Comparison of ENCODE assay signal across 10 mouse cellular contexts in the genomic region with DNA sequence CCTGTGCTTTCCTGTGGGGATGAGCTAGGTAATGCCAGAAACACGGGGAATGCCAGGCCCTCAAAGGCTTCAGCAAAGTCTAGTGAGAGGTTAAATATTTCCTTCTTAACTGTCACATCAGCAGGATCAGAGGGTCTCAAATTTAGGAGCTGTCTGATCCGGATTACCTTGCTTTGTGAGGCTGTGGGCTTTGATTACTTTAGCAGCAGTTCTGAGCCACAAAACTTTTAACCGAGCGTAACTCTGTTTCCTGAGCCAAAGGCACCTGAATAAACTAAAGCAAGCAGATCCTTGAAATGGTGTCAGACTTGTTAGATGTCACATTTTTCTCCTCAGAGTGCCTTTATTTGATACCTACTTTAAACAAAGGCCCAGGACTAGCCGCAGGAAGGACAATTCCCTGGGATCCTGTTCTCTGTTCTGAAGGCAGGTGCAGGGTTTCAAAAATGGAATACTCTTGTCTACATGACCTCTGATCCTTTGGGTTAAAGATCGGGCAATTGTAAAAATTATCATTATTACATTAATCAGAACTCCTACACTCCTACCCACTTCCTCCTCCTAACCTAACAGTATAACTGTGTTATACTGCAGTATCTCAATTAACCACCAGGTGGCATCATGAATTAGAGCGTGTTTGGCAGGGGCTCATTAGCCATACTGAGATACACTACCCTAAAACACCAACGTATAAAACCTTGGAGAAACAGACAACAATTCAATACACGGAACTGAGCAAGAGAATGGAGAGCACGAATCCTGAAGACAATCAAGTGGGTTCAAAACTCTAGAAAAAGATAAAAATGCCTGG.
DNase-seq lines count a peak whose midpoint lies in the region; ATAC-seq and TF ChIP-seq lines count a peak whose summit lies in the region.
"Had no signal": no experiment of that assay in that cellular context is flagged by ENCODE, and none has a peak within 500 bp of the region (broad histone marks: within the 10 kb centered on the region; RNA-seq: fewer than 3 reads in every experiment).

No protein-coding gene starts in this region.

- H3K4me1 ChIP-seq in heart, embryonic 10.5 days = no peaks in the 10 kb centered on the region
- no peaks in the 10 kb centered on the region for H3K4me1 ChIP-seq in heart, embryonic 12.5 days (replicated peaks)
- H3K4me1 ChIP-seq in limb, embryonic 14.5 days (ENCODE audit: control insufficient read depth, insufficient read depth, low read length) = 0 out of 2 replicates have a peak, but pooled peaks cover 3% of the 10 kb centered on the region
- no peaks in the 10 kb centered on the region for H3K4me1 ChIP-seq in neural tube, embryonic 14.5 days (ENCODE audit: control insufficient read depth, insufficient read depth, low read length)
- H3K4me1 ChIP-seq: embryonic facial prominence, embryonic 15.5 days; megakaryocyte, embryonic 14.5 days had no signal

- no peaks in the 10 kb centered on the region for H3K9me3 ChIP-seq in heart, embryonic 10.5 days
- H3K9me3 ChIP-seq in heart, embryonic 12.5 days (replicated peaks) = no peaks in the 10 kb centered on the region
- H3K9me3 ChIP-seq in limb, embryonic 14.5 days (ENCODE audit: control insufficient read depth, low read length) = no peaks in the 10 kb centered on the region
- no peaks in the 10 kb centered on the region for H3K9me3 ChIP-seq in neural tube, embryonic 14.5 days (ENCODE audit: control insufficient read depth, low read length)
- H3K9me3 ChIP-seq: embryonic facial prominence, embryonic 15.5 days; megakaryocyte, embryonic 14.5 days had no signal

- 46% methylated on average over 10 of the region's 10 CpGs for WGBS in heart, embryonic 10.5 days
- 47% methylated on average over 10 of the region's 10 CpGs for WGBS in heart, embryonic 12.5 days
- WGBS in limb, embryonic 14.5 days = 27% methylated on average over 10 of the region's 10 CpGs
- 43% methylated on average over 10 of the region's 10 CpGs for WGBS in neural tube, embryonic 14.5 days

- no peaks in the 10 kb centered on the region for H3K27me3 ChIP-seq in heart, embryonic 10.5 days (ENCODE audit: insufficient read depth, poor library complexity, severe bottlenecking)
- no peaks in the 10 kb centered on the region for H3K27me3 ChIP-seq in heart, embryonic 12.5 days (replicated peaks)
- H3K27me3 ChIP-seq in limb, embryonic 14.5 days (ENCODE audit: control insufficient read depth, insufficient read depth, low read length) = no peaks in the 10 kb centered on the region
- no peaks in the 10 kb centered on the region for H3K27me3 ChIP-seq in neural tube, embryonic 14.5 days (ENCODE audit: control insufficient read depth, insufficient read depth, low read length)
- H3K27me3 ChIP-seq: embryonic facial prominence, embryonic 15.5 days; megakaryocyte, embryonic 14.5 days had no signal

- ATAC-seq in heart, embryonic 12.5 days (ENCODE audit: insufficient number of reproducible peaks, low FRiP score) = peak; percentile 36; the same call in 1 of the 2 replicates
- ATAC-seq in limb, embryonic 14.5 days (ENCODE audit: low FRiP score, low read depth) = 0 out of 2 replicates have a peak, but pooled peaks have one; percentile 79
- peak; percentile 89 for ATAC-seq in neural tube, embryonic 14.5 days (ENCODE audit: low read depth)

- H3K9ac ChIP-seq in heart, embryonic 12.5 days = no peak overlapping the region
- H3K9ac ChIP-seq in limb, embryonic 14.5 days (ENCODE audit: low read depth, low read length, severe bottlenecking) = no peak overlapping the region
- no peak overlapping the region for H3K9ac ChIP-seq in neural tube, embryonic 14.5 days (replicated peaks; ENCODE audit: low read depth, low read length)
- H3K9ac ChIP-seq: embryonic facial prominence, embryonic 15.5 days had no signal

- no peak overlapping the region for H3K27ac ChIP-seq in heart, embryonic 10.5 days
- H3K27ac ChIP-seq in heart, embryonic 12.5 days (ENCODE audit: poor library complexity, severe bottlenecking) = no peak overlapping the region
- no peak overlapping the region for H3K27ac ChIP-seq in limb, embryonic 14.5 days (replicated peaks; ENCODE audit: low read depth, low read length)
- H3K27ac ChIP-seq in neural tube, embryonic 14.5 days (ENCODE audit: low read depth, low read length) = no peak overlapping the region
- H3K27ac ChIP-seq: embryonic facial prominence, embryonic 15.5 days had no signal

- no peak overlapping the region for H3K4me2 ChIP-seq in heart, embryonic 12.5 days
- no peak overlapping the region for H3K4me2 ChIP-seq in limb, embryonic 14.5 days (replicated peaks; ENCODE audit: low read depth, low read length, severe bottlenecking)
- no peak overlapping the region for H3K4me2 ChIP-seq in neural tube, embryonic 14.5 days (ENCODE audit: low read depth, low read length)
- H3K4me2 ChIP-seq: embryonic facial prominence, embryonic 15.5 days had no signal

- no peaks in the 10 kb centered on the region for H3K36me3 ChIP-seq in heart, embryonic 10.5 days
- no peaks in the 10 kb centered on the region for H3K36me3 ChIP-seq in heart, embryonic 12.5 days
- H3K36me3 ChIP-seq in limb, embryonic 14.5 days (ENCODE audit: control insufficient read depth, insufficient read depth, low read length) = no peaks in the 10 kb centered on the region
- no peaks in the 10 kb centered on the region for H3K36me3 ChIP-seq in neural tube, embryonic 14.5 days (ENCODE audit: control insufficient read depth, insufficient read depth, low read length)
- H3K36me3 ChIP-seq: embryonic facial prominence, embryonic 15.5 days had no signal

- TF ChIP-seq POLR2A in limb, embryonic 14.5 days (IDR thresholded peaks at IDR 0.05; ENCODE audit: borderline replicate concordance, extremely low read depth, insufficient read depth, insufficient read length) = no peak

- DNase-seq in heart, adult 9 months (ENCODE audit: low spot score in 2 of 2) = peak; percentile 13 to 20
- no peak for DNase-seq in heart, embryonic 10.5 days (ENCODE audit: low spot score)
- peak; percentile 73 for DNase-seq in CD4-positive, CD25-positive, alpha-beta regulatory T cell, adult 2 months (ENCODE audit: low read depth, low spot score)
- peak; percentile 75 for DNase-seq in adipocyte (ENCODE audit: low spot score)
- peak; percentile 82 for DNase-seq in limb, embryonic 14.5 days (ENCODE audit: low spot score)
- DNase-seq in spleen, adult 12 weeks (ENCODE audit: low spot score) = no peak

- no peak overlapping the region for H3K4me3 ChIP-seq in heart, embryonic 10.5 days
- no peak overlapping the region for H3K4me3 ChIP-seq in heart, embryonic 12.5 days
- H3K4me3 ChIP-seq in limb, embryonic 14.5 days (replicated peaks; ENCODE audit: low read length) = no peak overlapping the region
- no peak overlapping the region for H3K4me3 ChIP-seq in neural tube, embryonic 14.5 days (ENCODE audit: low read depth, low read length)
- H3K4me3 ChIP-seq: embryonic facial prominence, embryonic 15.5 days; megakaryocyte, embryonic 14.5 days had no signal

Comparison
In these comparisons a context has a peak if more than half of its experiments do, and no peak if none do; other contexts are left out.
1. DNase-seq: peak in heart, adult 9 months (2 of 2), CD4-positive, CD25-positive, alpha-beta regulatory T cell, adult 2 months (single experiment), adipocyte (single experiment) and limb, embryonic 14.5 days (single experiment); none in heart, embryonic 10.5 days (single experiment) and spleen, adult 12 weeks (single experiment).
2. ATAC-seq: peak in every context shown above with its lines; median percentile 89 in neural tube, embryonic 14.5 days; 79 in limb, embryonic 14.5 days; 36 in heart, embryonic 12.5 days.